Mouse (Mus musculus): ENCODE data around the gene Ncapd2. TPM values are rescaled to one million over a fixed set of nuclear protein-coding genes. Genes with fewer than 3 reads are reported as not detected.

Gene Ncapd2
- 10 to 100 TPM; 22.3 to 23.4 TPM for polyA plus RNA-seq (2017; shearing (Covaris generic))

DNA sequence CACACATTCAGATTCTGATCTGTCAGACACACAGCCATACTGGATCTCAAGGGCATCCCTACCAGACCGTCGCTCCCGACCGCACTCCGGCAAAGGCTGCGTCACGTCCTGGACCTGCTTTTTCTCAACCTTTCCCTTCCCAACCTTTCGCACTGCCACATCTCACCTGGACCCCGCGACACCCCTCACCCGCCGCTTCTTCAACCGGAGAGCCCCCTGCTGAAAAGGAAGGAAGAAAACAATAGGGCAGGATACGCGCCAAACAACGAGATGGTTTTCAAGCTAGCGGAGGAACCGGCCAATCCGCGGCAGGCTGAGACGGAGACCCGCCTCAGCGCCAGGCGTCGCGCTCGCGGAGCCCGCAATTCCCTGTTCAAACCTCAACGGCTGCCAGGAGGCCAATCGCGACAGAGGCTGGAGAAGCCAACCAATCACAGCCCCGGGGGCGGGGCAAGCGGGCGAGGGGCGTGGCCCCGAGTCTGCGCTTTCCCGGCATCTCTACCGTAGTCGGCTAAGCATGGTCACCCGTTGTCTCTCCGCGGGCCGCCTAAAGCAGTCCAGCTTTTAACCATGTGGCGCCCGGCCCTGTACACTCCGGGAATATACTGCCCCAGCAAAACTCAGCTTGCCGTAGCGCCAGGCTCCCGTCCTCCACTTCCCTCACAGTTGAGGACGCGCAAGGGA lies at the start of gene Ncapd2, which contains the start of gene Mrpl51:
Gene Ncapd2, minus strand, starts transcription at position 370 of the 684 bp plus-strand sequence.
Gene Mrpl51, plus strand, starts transcription at position 470 of the 684 bp plus-strand sequence.

DNA sequence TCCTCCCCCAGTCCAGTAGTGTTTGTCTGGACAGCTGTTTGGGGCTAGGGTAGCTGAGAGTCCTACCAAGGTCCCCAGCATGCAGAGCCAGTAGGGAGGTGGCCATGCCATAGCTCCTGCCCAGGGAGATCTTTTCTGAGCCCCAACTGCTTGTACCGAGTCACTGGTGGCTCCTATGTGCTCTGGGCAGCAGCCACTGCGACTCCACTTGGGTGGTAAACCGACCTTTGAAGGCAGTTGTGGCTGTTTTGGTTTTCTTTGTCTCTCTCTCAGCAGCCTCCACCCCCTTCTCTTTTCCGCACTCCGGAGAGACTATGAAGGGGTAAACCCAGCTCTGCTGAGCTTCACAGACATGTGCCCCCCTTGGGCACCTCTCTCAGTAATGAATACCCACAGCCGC lies 45.3 kb upstream of the Ncapd2 start, which contains the start of gene Cd27:
Gene Cd27, minus strand, starts transcription at position 229 of the 400 bp plus-strand sequence.

DNA sequence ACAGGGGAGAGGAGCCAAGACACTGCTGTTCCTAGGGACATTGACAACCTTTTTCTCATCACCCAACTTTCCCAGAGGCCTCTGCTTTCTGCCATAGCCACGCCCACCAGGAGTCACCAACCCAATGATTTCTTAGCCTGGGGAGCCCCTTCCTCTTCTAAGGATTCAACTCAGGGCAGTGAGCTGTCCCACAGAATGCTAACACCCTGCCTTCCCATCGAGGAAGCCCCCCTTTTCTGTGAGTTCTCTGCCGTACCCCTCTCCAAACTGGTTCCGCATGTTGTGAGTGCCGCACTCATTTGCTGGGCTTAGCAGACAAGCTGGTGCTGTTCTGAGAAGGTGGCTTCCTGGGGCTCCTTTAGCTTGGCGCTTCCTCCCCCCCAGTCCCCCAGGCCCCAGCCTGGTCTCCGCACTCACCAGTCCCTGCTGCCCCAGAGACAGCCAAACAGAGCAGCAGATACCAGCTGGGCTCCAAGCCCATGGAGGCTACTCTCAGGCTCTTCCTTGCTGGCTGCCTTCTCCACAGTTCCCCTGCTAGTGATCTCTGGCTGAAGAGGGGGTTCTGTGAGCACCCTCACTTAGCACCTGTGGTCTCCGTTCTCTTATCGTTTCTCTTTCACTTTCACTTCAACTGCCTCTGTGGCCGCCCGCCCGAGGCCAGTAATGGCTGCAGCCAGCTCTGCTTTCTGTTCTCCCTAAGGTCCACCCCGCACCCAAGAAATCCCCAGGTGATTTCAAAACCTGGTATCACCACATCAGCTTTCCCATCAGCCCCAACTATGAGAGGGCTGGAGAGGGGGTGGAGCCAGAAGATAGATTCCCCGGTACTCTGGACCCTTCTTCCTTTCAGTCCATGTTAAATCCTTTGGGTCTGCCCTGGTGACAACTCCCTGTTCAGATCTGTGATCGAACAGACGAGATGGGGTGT lies 39.9 kb upstream of the Ncapd2 start, which contains the start of gene Tapbpl:
Gene Tapbpl, minus strand, starts transcription at position 744 of the 928 bp plus-strand sequence.

DNA sequence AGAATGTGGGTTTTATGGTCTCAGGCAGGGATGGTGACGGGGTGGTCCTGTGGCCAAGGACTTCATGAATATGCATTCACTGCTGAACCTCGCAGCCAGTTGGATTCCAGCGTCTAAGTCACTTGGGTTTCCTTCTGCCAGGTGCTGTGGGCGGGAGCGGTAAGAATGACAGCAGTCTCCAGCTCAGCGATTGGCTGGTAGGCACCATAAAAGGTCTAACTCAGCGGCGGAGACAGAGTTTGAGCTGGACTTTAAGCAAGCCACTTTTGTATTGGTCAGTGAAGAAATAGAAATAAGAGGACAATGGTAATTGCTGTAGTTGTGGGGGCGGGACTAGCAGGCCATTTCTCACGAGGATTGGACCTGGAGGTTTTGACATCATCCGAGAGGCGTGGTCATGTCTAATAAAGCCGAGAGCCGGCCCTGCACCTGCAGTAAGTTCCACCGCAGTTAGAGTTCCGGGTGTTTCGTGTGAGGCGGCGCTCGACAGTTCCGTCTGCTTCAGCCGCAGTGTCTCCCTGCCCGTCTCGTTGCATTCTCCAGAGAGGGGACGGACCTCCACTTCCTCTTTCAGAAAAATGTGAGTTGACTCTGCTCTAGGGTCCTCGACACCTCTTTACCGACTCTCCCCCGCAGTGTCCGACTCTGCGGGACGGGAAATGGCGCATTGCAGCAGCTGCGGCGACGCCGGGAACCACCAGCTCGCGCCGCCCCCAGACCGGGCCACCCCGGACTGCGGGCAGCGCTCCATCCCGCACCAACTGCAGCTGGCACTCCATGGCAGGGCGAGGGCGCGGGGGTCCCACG lies 23.9 kb upstream of the Ncapd2 start, which contains the start of gene Vamp1:
Gene Vamp1, plus strand, starts transcription at position 404 of the 807 bp plus-strand sequence.

DNA sequence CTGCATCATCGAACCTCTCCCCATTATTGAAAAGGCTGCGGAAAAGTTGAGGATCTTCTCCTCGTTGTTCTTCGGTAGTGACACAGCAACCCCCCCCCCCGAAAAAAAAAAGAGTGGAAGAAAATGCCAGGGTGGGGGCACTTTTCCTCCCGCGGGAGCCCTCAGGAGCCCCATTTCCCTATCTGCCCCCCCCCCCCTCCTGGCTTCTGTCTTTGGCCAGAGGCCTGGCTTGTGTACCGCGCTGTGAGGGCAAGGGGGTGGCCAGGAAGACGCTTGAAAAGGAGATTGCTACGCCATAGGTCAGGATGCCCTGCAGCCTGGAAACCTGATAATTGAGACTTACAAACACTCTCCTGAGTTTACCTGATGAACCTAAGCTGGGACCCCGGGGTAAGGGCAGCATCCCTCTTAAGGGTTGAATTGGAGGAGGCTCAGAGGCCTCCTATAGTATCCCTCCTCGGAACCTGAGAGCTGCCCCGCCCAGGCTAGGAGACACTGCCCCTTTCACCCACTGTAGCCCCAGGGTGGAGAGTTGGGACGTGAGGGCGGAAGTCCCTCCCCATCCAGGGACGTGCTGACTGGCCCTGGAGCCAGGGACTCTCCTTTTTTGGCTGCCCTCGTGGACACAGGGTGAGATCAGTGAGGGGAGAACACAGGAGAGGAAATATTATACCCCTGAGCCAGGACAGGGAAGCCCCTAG lies 25.3 kb downstream of the Ncapd2 start, which contains the start of gene Gapdh:
Gene Gapdh, minus strand, starts transcription at position 417 of the 701 bp plus-strand sequence.

DNA sequence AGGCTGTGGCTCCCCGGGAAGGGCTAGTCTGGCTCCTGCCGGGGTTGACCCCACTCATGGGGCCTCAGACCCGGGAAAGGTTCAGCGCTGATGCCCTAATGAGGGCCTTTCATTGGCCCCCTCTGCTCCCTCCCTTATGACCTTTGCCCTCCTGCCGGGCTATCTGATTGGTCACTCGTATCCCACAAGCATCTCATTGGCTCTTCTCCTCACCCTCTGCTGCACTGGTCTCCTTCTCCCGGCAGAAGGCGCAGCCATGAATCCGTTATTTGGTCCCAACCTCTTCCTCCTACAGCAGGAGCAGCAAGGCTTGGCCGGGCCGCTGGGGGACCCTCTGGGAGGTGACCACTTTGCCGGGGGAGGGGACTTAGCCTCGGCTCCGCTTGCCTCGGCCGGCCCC lies 46.5 kb downstream of the Ncapd2 start, which contains the start of gene Iffo1:
Gene Iffo1, plus strand, starts transcription at position 241 of the 400 bp plus-strand sequence.

DNA sequence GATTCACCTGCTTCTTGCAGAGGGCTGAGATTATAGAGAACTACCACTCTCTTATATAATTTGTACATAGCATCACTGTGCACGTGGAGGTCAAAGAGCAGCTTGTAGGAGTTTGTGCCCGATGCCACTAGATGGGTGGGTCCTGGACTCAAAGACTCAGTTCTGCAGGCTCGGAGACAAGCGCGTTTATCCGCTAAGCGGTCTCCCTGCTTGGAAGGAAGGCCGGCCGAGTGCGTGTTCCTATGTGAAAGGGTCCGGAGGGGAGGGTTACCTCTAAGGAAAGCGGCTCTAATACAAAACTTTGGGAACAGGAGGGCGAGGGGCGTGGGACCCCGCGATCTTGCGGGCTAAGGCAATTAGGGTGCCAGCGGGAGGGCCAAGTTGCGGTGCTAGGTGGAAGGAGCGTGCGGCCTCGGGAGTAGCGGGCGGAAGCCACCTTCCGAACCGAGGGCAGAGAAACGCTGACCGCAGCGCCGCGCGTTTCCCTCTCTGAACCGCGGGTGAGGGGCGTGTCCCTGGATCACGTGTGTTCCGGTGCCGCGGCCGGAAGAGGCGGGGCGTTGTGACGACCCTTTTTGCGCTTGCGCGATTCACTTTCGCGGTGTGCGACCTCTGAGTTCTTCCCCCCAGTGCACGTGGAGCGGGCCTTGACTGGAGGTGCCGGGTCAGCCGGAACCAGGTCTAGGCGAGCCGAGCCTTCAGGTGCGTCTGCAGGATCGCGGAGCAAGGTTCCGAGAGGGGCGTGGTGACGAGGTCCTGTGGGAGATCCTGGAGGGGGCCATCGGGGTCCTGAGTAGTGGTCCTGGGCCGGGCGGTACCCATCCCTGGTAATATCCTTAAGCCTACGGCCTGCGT lies 60.0 kb downstream of the Ncapd2 start, which contains the start of gene Nop2:
Gene Nop2, plus strand, starts transcription at position 608 of the 855 bp plus-strand sequence.

Other genes starting within 250 kb of the Ncapd2 start
- gene Cops7a, start 226.2 kb downstream of the Ncapd2 start, polyA plus RNA-seq (2017; shearing (Covaris generic)): 10 to 100 TPM; 69.8 to 77.3 TPM
- under 1 TPM in 1 of 2 experiments, not detected in 1; 0.45 TPM for gene Pianp, start 195.0 kb downstream of the Ncapd2 start, polyA plus RNA-seq (2017; shearing (Covaris generic))
- gene Zfp384, start 182.6 kb downstream of the Ncapd2 start, polyA plus RNA-seq (2017; shearing (Covaris generic)): 10 to 100 TPM; 68.0 to 76.1 TPM
- 10 to 100 TPM; 85.4 to 87.6 TPM for gene Ing4, start 151.9 kb downstream of the Ncapd2 start, polyA plus RNA-seq (2017; shearing (Covaris generic))
- gene Acrbp, start 142.0 kb downstream of the Ncapd2 start, polyA plus RNA-seq (2017; shearing (Covaris generic)): 10 to 100 TPM; 20.3 to 33.0 TPM
- 10 to 100 TPM; 19.2 to 25.7 TPM for gene Lpar5, start 123.8 kb downstream of the Ncapd2 start, polyA plus RNA-seq (2017; shearing (Covaris generic))
- 10 to 100 TPM; 50.7 to 54.2 TPM for gene Chd4, start 95.7 kb downstream of the Ncapd2 start, polyA plus RNA-seq (2017; shearing (Covaris generic))
- 10 to 100 TPM; 44.4 to 53.1 TPM for gene Nop2, start 59.8 kb downstream of the Ncapd2 start, polyA plus RNA-seq (2017; shearing (Covaris generic))
- 10 to 100 TPM; 30.3 to 30.4 TPM for gene Iffo1, start 46.5 kb downstream of the Ncapd2 start, polyA plus RNA-seq (2017; shearing (Covaris generic))
- gene Gapdh, start 25.2 kb downstream of the Ncapd2 start, polyA plus RNA-seq (2017; shearing (Covaris generic)): 100 to 1,000 TPM; 230 to 258 TPM
- gene Mrpl51, start 100 bp upstream of the Ncapd2 start, polyA plus RNA-seq (2017; shearing (Covaris generic)): 10 to 100 TPM; 77.6 to 84.4 TPM
- gene Vamp1, start 23.9 kb upstream of the Ncapd2 start, polyA plus RNA-seq (2017; shearing (Covaris generic)): 10 to 100 TPM; 43.8 TPM
- gene Tapbpl, start 40.2 kb upstream of the Ncapd2 start, polyA plus RNA-seq (2017; shearing (Covaris generic)): 100 to 1,000 TPM in 1 of 2 experiments, 10 to 100 TPM in 1; 98.8 to 118 TPM
- 100 to 1,000 TPM; 493 to 591 TPM for gene Cd27, start 45.3 kb upstream of the Ncapd2 start, polyA plus RNA-seq (2017; shearing (Covaris generic))
- gene Tuba3a, start 94.3 kb upstream of the Ncapd2 start, polyA plus RNA-seq (2017; shearing (Covaris generic)): 1 to 10 TPM in 1 of 2 experiments, under 1 TPM in 1; 0.61 to 2.1 TPM
- gene Ltbr, start 122.2 kb upstream of the Ncapd2 start, polyA plus RNA-seq (2017; shearing (Covaris generic)): 1 to 10 TPM in 1 of 2 experiments, not detected in 1; 1.0 TPM
- under 1 TPM; 0.19 to 0.36 TPM for gene Scnn1a, start 129.0 kb upstream of the Ncapd2 start, polyA plus RNA-seq (2017; shearing (Covaris generic))
- gene Tnfrsf1a, start 157.7 kb upstream of the Ncapd2 start, polyA plus RNA-seq (2017; shearing (Covaris generic)): 10 to 100 TPM; 34.4 to 37.5 TPM
- gene Plekhg6, start 189.1 kb upstream of the Ncapd2 start, polyA plus RNA-seq (2017; shearing (Covaris generic)): under 1 TPM; 0.10 to 0.70 TPM

All from inflammation-experienced regulatory T-cells (primary cell).